Mouse (Mus musculus): Measurements from ENCODE around the gene Tspan15. TPM values are rescaled to one million over a fixed set of nuclear protein-coding genes. Genes with fewer than 3 reads are reported as not detected.
A peak's percentile ranks its signal among the peaks of the same experiment; 100 is the strongest.

Tspan15 gene
- polyA plus RNA-seq (2015; fragmentation: Nextera tagmentation; extraction: Ambion mirVana) = 3.7 and 4.5 TPM in 2 replicates

GRCm38 (mm10) chr10:62230708-62231394, at the start of gene Tspan15:
Tspan15 (minus strand) TSS chr10:62231251.
- DNase-seq (ENCODE audit: low spot score) = peak; percentile 81

GRCm38 (mm10) chr10:62279671-62280070, 48.6 kb upstream of the Tspan15 start:
- DNase-seq (ENCODE audit: low spot score) = no peak

GRCm38 (mm10) chr10:62279066-62279465, 48.0 kb upstream of the Tspan15 start:
- DNase-seq (ENCODE audit: low spot score) = no peak

- no peak for DNase-seq (ENCODE audit: low spot score)
Measured at GRCm38 (mm10) chr10:62277499-62278293, 46.6 kb upstream of the Tspan15 start.

- peak; percentile 76 for DNase-seq (ENCODE audit: low spot score)
Measured at GRCm38 (mm10) chr10:62275235-62275634, 44.2 kb upstream of the Tspan15 start.

GRCm38 (mm10) chr10:62269278-62269677, 38.2 kb upstream of the Tspan15 start:
- no peak for DNase-seq (ENCODE audit: low spot score)

- no peak for DNase-seq (ENCODE audit: low spot score)
Measured at GRCm38 (mm10) chr10:62264299-62264698, 33.2 kb upstream of the Tspan15 start.

- peak; percentile 92 for DNase-seq (ENCODE audit: low spot score)
Measured at GRCm38 (mm10) chr10:62261115-62261886, 30.2 kb upstream of the Tspan15 start.

GRCm38 (mm10) chr10:62258298-62258697, 27.2 kb upstream of the Tspan15 start:
- DNase-seq (ENCODE audit: low spot score) = no peak

- DNase-seq (ENCODE audit: low spot score) = no peak
Measured at GRCm38 (mm10) chr10:62252496-62253235, 21.6 kb upstream of the Tspan15 start.

- DNase-seq (ENCODE audit: low spot score) = no peak
Measured at GRCm38 (mm10) chr10:62252000-62252488, 21.0 kb upstream of the Tspan15 start, which contains the start of gene Tacr2. Tacr2 (plus strand) TSS chr10:62252438.

- peak; percentile 83 for DNase-seq (ENCODE audit: low spot score)
Measured at GRCm38 (mm10) chr10:62247815-62248214, 16.8 kb upstream of the Tspan15 start.

- no peak for DNase-seq (ENCODE audit: low spot score)
Measured at GRCm38 (mm10) chr10:62247156-62247555, 16.1 kb upstream of the Tspan15 start.

GRCm38 (mm10) chr10:62244067-62244466, 13.0 kb upstream of the Tspan15 start:
- DNase-seq (ENCODE audit: low spot score) = no peak

- peak; percentile 68 for DNase-seq (ENCODE audit: low spot score)
Measured at GRCm38 (mm10) chr10:62242896-62243295, 11.8 kb upstream of the Tspan15 start.

- DNase-seq (ENCODE audit: low spot score) = no peak
Measured at GRCm38 (mm10) chr10:62242358-62242757, 11.3 kb upstream of the Tspan15 start.

- DNase-seq (ENCODE audit: low spot score) = no peak
Measured at GRCm38 (mm10) chr10:62239270-62239669, 8.2 kb upstream of the Tspan15 start.

GRCm38 (mm10) chr10:62238688-62239087, 7.6 kb upstream of the Tspan15 start:
- no peak for DNase-seq (ENCODE audit: low spot score)

GRCm38 (mm10) chr10:62237205-62237604, 6.2 kb upstream of the Tspan15 start:
- DNase-seq (ENCODE audit: low spot score) = no peak

- DNase-seq (ENCODE audit: low spot score) = no peak
Measured at GRCm38 (mm10) chr10:62236165-62236564, 5.1 kb upstream of the Tspan15 start.

GRCm38 (mm10) chr10:62231811-62232210, 760 bp upstream of the Tspan15 start:
- no peak for DNase-seq (ENCODE audit: low spot score)
